Mouse (Mus musculus) bone marrow, adult 2 months (tissue): ENCODE data around the gene Tmem129. TPM values are rescaled to one million over a fixed set of nuclear protein-coding genes. Genes with fewer than 3 reads are reported as not detected.

ENCODE experiments used
- H3K27ac ChIP-seq: fragments of 200-500 bp; 2 replicates; pipeline ENCODE4 v1.5.1; 2012; ENCODE audit warnings: low read depth, mild to moderate bottlenecking, control low read depth, inconsistent platforms, low read length; ENCODE audit not compliant: control insufficient read depth, poor library complexity, insufficient read depth
- H3K4me1 ChIP-seq: fragments of 200-500 bp; 2 replicates; pipeline ENCODE4 v1.6.1; 2011; ENCODE audit warnings: low read length; ENCODE audit not compliant: control insufficient read depth, insufficient read depth
- H3K4me3 ChIP-seq: fragments of 200-500 bp; replicated peaks from 2 replicates; pipeline ENCODE3; 2011; ENCODE audit warnings: mild to moderate bottlenecking, low read depth, low read length, control low read depth; ENCODE audit not compliant: control insufficient read depth
- CTCF ChIP-seq: fragments of 200-500 bp; IDR thresholded peaks from 2 replicates; pipeline ENCODE4 v1.5.1; 2011; ENCODE audit warnings: low read length, control low read depth; ENCODE audit not compliant: control insufficient read depth, insufficient read depth
- POLR2A ChIP-seq: fragments of 200-500 bp; IDR thresholded peaks from 2 replicates; pipeline ENCODE4 v1.6.1; 2011; ENCODE audit warnings: low read depth, mild to moderate bottlenecking, control low read depth, low read length, borderline replicate concordance; ENCODE audit not compliant: control insufficient read depth
- WGBS: fragments of 180-500 bp; shearing (Covaris S2); methylation state at CpG from one replicate; pipeline ENCODE4 v1.1.7; 2018; 5-methylcytosine and 5-hydroxymethylcytosine counted together
- polyA plus RNA-seq: library from polyadenylated mRNA; stranded (reverse); fragments of >200 nt; gene quantifications from 2 replicates; pipeline ENCODE4 v1.2.4, GENCODE M21; 2011; ENCODE audit warnings: low replicate concordance; ENCODE audit not compliant: missing spikeins, insufficient read depth, insufficient read length

The Tmem129 gene
- 8.4 and 9.7 TPM in 2 replicates for polyA plus RNA-seq

DNA sequence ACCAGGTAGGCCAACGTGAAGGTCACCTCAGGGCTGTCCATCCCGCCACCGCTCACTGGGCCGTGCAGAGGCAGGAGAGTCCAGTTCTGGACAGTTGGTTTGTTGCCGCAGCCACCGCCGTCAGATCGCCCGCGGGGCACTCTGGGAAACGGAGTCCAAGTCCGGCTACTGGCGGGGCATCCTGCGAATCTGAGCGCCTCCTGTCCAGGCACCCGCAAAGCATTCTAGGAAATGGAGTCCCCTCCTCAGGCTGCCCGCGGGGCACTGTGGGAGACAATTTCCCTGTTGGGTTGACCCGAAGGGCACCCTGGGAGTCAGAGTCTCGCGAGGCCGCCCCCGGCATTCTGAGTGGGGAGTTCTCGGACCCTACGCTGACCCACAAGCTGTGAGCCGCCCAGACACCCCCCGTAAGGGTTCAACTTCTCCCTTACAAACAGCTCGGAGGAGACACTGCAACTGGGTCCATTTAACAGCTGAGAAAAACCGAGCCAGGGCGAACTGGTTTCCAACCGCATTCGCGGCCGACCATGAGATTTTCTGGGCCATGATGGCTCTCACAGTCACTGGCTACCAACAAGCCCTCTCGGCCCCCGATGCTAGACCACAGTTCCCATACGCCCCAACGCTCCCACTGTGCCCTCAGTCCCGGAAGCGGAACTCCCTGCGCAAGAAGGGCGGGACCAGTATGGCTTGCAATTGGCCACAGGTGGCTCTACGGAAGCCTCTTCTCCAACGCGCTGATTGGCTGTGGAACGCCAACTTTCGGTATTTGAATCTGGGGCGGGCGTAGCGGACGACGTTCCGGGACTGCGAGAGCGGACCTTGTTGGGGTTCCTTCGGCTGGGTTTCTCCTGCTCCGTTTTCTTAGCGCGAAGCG is at the start of gene Tmem129, which contains the start of gene Tacc3:
Tmem129 (minus strand) TSS at position 630 of the 877 bp plus-strand sequence.
Tacc3 (plus strand) TSS at position 342 of the 877 bp plus-strand sequence.
- under 1% methylated on average over 60 of the region's 60 CpGs for WGBS
- TF ChIP-seq CTCF: no peak
- peak; percentile 67; the same call in 1 of the 2 replicates for TF ChIP-seq POLR2A
- Histone ChIP-seq H3K4me3 (peak within 1 kb of the TSS; percentile 96), H3K27ac (peak within 1 kb of the TSS; percentile 96), H3K4me1 (peaks cover 3% of the 10 kb centered on the region; the same call in 1 of the 2 replicates)

DNA sequence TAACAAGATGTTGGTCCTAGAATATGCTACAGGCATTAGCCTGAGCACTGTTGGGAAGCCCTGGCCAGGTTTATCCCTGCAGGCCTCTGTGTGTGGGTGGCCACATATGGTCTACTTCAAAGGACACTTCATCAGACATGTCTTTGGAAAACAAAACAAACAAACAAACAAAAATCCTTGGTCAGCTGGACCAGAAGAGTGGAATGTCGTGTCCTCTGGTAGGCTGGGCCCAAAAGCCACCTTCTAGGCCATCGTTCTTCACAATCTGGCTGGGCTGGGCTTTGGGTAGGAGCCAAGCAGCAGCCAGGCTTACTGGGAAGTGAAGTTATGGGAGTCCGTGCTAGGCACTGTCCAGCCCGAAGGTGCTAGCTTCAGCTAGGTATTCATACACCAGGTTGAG is 48.9 kb upstream of the Tmem129 start:
- no peak overlapping the region for H3K27ac ChIP-seq
- TF ChIP-seq CTCF (no peak), POLR2A (no peak)
- WGBS: 70% methylated on average over 4 of the region's 4 CpGs

DNA sequence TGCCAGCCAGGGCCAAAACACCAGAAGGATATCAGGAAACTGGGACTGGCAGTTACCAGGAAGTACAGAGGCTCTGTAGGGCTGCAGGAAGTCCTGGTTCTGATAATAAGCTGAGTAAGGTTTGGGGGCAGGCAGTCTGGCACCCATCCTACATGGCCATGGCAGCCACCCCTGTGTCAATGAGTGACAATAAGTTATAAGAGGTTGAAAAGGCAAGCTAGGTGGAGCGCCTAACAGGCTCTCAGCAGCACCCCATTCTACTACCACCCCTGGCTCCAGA is 48.1 kb upstream of the Tmem129 start:
- WGBS: 59% methylated on average over 1 of the region's 1 CpGs
- Histone ChIP-seq H3K4me3 (no peak overlapping the region), H3K27ac (no peak overlapping the region), H3K4me1 (no peaks in the 10 kb centered on the region)
- TF ChIP-seq POLR2A: no peak
- no peak for TF ChIP-seq CTCF

More for the DNA sequence above, 48.9 kb upstream of the Tmem129 start:
- H3K4me1 ChIP-seq: no peaks in the 10 kb centered on the region
- no peak overlapping the region for H3K4me3 ChIP-seq

DNA sequence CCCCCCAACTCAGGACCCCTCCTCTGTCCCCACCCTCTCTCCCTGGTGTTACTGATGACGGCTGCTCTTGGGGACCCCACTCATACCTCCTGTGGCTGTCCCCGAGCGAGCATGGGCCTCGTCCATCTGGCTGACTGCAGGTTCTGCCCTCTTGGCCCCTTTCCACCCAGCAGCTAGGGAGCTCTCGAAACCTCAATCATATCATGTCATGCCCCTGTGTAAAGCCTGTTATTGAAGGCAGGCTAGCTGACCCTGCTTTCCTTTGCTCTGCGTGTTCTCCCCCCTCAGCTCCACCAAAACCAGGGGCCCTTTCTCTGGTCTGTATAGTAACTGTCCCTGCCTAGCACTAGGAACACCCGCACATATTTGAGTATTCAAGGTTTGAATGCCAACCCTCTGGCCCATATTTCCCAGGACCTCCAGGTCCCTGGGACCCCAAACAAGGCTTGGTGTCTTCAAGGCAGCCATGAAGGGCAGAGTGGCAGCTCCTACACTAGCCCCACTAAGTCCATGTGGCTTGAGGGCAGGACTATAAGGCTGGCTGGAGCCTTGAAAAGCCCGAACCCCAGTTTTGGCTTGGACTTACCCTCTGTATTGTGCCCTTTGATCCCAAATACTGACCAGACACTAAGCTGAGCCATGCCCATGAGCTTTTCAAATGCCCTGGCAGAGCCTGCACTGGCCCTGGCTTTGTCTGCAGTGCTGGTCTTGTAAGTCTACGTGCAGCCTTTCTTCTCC is 47.6 kb upstream of the Tmem129 start:
- WGBS: 75% methylated on average over 9 of the region's 9 CpGs
- TF ChIP-seq POLR2A (no peak), CTCF (no peak)
- H3K27ac ChIP-seq: no peak overlapping the region
- H3K4me3 ChIP-seq: no peak overlapping the region
- no peaks in the 10 kb centered on the region for H3K4me1 ChIP-seq

DNA sequence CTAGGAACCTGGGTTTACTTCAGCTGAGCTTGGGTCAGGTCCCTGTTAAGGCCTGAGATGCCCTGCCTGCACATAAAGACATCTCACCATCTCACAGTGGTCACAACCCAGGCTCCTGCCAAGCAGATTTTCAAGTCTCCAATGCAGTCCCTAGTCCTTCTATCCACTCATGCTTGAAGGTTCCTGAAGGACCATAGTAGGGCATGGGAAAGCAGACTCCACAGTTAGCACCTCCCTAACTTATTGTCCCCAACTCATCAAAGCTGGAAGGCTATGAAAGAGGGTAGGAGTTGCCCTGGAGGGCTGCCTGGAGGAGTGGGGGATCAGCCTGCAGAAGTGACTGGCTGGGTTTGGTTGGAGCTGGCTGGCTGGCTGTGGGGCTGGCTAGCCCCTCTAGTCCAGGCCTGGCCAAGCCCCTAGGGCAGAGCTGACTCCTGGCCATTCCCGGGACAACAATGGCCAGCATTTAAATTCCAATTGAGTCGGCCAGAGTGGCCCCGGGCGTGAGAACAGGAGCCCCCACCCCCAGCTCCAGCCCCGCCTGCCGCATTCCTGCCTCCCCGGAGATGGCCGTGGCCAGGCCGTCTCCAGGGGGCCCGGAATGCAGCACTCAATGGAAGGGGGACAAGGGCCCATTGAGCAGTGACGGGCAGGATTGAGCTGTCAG is 46.9 kb upstream of the Tmem129 start:
- no peak overlapping the region for H3K4me3 ChIP-seq
- no peaks in the 10 kb centered on the region for H3K4me1 ChIP-seq
- WGBS: 84% methylated on average over 11 of the region's 11 CpGs
- TF ChIP-seq CTCF (no peak), POLR2A (no peak)
- no peak overlapping the region for H3K27ac ChIP-seq

DNA sequence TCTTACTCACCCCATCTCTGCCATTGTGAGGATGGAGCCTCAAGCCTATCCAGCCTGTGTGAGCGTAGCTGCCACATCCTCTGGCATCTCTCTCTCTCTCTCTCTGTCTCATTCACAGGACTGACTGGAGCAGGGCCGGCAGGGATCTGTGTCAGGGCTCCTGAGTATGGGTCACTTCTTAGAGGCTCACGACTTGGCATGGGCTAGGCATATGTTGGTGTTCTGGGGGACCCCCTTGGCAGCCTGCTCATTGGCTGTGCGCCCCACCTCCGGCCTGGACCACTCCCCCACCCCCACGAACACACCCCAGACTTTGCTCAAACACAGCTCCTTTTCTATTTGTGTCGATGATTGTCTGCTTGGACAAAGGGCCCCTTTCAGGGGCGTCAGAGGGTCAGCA is 45.8 kb upstream of the Tmem129 start:
- WGBS: 82% methylated on average over 8 of the region's 8 CpGs
- no peak overlapping the region for H3K4me3 ChIP-seq
- no peaks in the 10 kb centered on the region for H3K4me1 ChIP-seq
- H3K27ac ChIP-seq: no peak overlapping the region
- TF ChIP-seq CTCF (no peak), POLR2A (no peak)

DNA sequence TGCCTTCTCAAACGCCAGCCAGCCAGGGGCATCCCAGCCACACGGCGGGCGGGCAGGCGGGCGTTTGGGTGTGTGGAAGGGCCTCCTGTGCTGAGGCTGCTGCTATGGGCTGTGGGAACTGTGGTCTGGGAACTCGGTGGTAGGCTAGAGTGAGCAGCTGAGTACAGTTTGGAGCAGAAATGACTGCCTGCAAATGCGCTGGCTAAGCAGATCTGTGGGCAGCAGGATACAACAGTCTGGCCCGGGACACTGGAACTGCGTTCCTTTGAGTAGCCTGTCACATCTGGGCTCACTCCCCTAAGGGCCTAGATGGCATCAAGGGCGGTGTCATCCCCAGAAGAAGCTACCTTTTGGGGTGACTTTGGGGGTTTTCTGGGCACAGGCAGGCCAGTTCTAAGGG is 43.6 kb upstream of the Tmem129 start:
- Histone ChIP-seq H3K27ac (no peak overlapping the region), H3K4me3 (no peak overlapping the region), H3K4me1 (no peaks in the 10 kb centered on the region)
- no peak for TF ChIP-seq POLR2A
- 79% methylated on average over 11 of the region's 11 CpGs for WGBS

DNA sequence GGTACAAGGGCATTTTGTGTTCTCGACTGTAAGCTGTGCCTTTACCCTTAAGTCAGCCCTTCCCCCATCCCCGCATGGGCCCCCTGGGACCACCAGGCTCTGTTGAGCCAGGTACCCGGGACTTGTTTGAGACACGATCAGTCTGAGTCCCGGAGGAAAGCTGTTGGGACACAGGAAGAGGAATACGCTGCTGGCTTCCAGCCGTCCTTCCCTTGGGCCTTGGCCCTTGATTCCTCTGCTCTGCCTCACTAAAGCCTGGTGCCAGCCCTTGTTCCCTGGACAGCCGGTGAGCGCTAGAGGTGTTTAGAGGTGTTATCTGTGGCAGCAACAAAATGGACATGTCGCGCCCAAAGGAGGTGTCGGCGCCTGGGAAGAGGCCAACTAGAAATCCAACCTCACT is 41.8 kb upstream of the Tmem129 start:
- no peak for TF ChIP-seq POLR2A
- TF ChIP-seq CTCF: no peak
- no peaks in the 10 kb centered on the region for H3K4me1 ChIP-seq
- H3K4me3 ChIP-seq: no peak overlapping the region
- no peak overlapping the region for H3K27ac ChIP-seq
- 87% methylated on average over 13 of the region's 13 CpGs for WGBS
